Comparison of ENCODE assay signal across 9 mouse cellular contexts in the genomic region with DNA sequence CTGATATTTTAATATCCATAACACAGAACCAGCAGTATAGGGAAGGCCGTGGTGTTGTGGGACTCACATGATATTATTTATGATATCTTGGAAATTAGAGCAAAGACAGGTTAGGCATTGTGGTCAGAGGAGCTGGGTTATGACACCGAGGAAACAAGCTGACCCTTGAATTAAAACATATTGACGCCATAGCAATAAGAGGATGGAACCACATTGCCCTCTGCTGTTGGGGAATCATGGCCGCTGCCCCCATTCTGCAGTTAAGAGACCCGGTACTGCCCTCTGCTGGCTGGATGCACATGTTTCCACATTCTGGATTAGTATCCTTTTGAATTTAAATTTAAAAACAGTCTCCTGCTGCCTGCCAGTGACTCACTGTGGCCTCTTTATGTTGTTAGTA.
A peak's percentile ranks its signal among the peaks of the same experiment; 100 is the strongest.
DNase-seq lines count a peak whose midpoint lies in the region; ATAC-seq and TF ChIP-seq lines count a peak whose summit lies in the region.
"Had no signal": no experiment of that assay in that cellular context is flagged by ENCODE, and none has a peak within 500 bp of the region (broad histone marks: within the 10 kb centered on the region; RNA-seq: fewer than 3 reads in every experiment).

No protein-coding gene starts in this region.

- 43% methylated on average over 5 of the region's 5 CpGs for WGBS in embryonic facial prominence, embryonic 10.5 days
- 28% methylated on average over 5 of the region's 5 CpGs for WGBS in liver, postnatal 0 days (ENCODE audit: insufficient replicate concordance)
- 40% methylated on average over 5 of the region's 5 CpGs for WGBS in neural tube, embryonic 14.5 days

- no peaks in the 10 kb centered on the region for H3K9me3 ChIP-seq in embryonic facial prominence, embryonic 10.5 days
- no peaks in the 10 kb centered on the region for H3K9me3 ChIP-seq in liver, postnatal 0 days (ENCODE audit: low read length)
- no peaks in the 10 kb centered on the region for H3K9me3 ChIP-seq in neural tube, embryonic 14.5 days (ENCODE audit: control insufficient read depth, low read length)
- H3K9me3 ChIP-seq: embryonic facial prominence, embryonic 15.5 days had no signal

- H3K4me1 ChIP-seq in embryonic facial prominence, embryonic 10.5 days = no peaks in the 10 kb centered on the region
- H3K4me1 ChIP-seq in liver, postnatal 0 days (ENCODE audit: insufficient read depth) = no peaks in the 10 kb centered on the region
- H3K4me1 ChIP-seq in neural tube, embryonic 14.5 days (ENCODE audit: control insufficient read depth, insufficient read depth, low read length) = no peaks in the 10 kb centered on the region
- H3K4me1 ChIP-seq: embryonic facial prominence, embryonic 15.5 days had no signal

- no peaks in the 10 kb centered on the region for H3K27me3 ChIP-seq in embryonic facial prominence, embryonic 10.5 days (replicated peaks; ENCODE audit: low read depth, poor library complexity, severe bottlenecking)
- H3K27me3 ChIP-seq in liver, postnatal 0 days (ENCODE audit: insufficient read depth, low read length) = no peaks in the 10 kb centered on the region
- no peaks in the 10 kb centered on the region for H3K27me3 ChIP-seq in neural tube, embryonic 14.5 days (ENCODE audit: control insufficient read depth, insufficient read depth, low read length)
- H3K27me3 ChIP-seq: embryonic facial prominence, embryonic 15.5 days had no signal

- no peak overlapping the region for H3K27ac ChIP-seq in embryonic facial prominence, embryonic 10.5 days (replicated peaks)
- no peak overlapping the region for H3K27ac ChIP-seq in liver, postnatal 0 days (ENCODE audit: low read depth)
- no peak overlapping the region for H3K27ac ChIP-seq in neural tube, embryonic 14.5 days (ENCODE audit: low read depth, low read length)
- H3K27ac ChIP-seq: embryonic facial prominence, embryonic 15.5 days had no signal

- peak; percentile 50; the same call in 1 of the 2 replicates for ATAC-seq in liver, postnatal 0 days
- peak; percentile 81; the same call in 1 of the 2 replicates for ATAC-seq in neural tube, embryonic 14.5 days (ENCODE audit: low read depth)

- no peak overlapping the region for H3K4me2 ChIP-seq in liver, postnatal 0 days (ENCODE audit: low read depth, low read length)
- no peak overlapping the region for H3K4me2 ChIP-seq in neural tube, embryonic 14.5 days (ENCODE audit: low read depth, low read length)
- H3K4me2 ChIP-seq: embryonic facial prominence, embryonic 15.5 days had no signal

- no peak for TF ChIP-seq EP300 in liver, postnatal 0 days (IDR thresholded peaks at IDR 0.05; ENCODE audit: low read depth)

- H3K9ac ChIP-seq in liver, postnatal 0 days (replicated peaks) = no peak overlapping the region
- no peak overlapping the region for H3K9ac ChIP-seq in neural tube, embryonic 14.5 days (replicated peaks; ENCODE audit: low read depth, low read length)
- H3K9ac ChIP-seq: embryonic facial prominence, embryonic 15.5 days had no signal

- TF ChIP-seq CTCF in liver, postnatal 0 days (IDR thresholded peaks at IDR 0.05; ENCODE audit: low read depth) = peak; percentile 94

- H3K36me3 ChIP-seq in embryonic facial prominence, embryonic 10.5 days (replicated peaks) = no peaks in the 10 kb centered on the region
- H3K36me3 ChIP-seq in liver, postnatal 0 days (replicated peaks; ENCODE audit: insufficient read depth, low read length) = no peaks in the 10 kb centered on the region
- H3K36me3 ChIP-seq in neural tube, embryonic 14.5 days (ENCODE audit: control insufficient read depth, insufficient read depth, low read length) = no peaks in the 10 kb centered on the region
- H3K36me3 ChIP-seq: embryonic facial prominence, embryonic 15.5 days had no signal

- peak; percentile 92 to 94 for DNase-seq in B cell, adult 2 months
- DNase-seq in adrenal gland, postnatal 10 days = peak; percentile 94
- DNase-seq in embryonic facial prominence, embryonic 10.5 days (ENCODE audit: low spot score) = peak; percentile 83
- peak; percentile 91 for DNase-seq in heart, adult 8-10 months (ENCODE audit: low spot score)
- peak; percentile 91 for DNase-seq in kidney, postnatal 14 days
- DNase-seq in liver, postnatal 0 days = peak; percentile 83
- peak; percentile 38 for DNase-seq in testis, postnatal 14 days (ENCODE audit: low spot score)

- no peak overlapping the region for H3K4me3 ChIP-seq in embryonic facial prominence, embryonic 10.5 days
- no peak overlapping the region for H3K4me3 ChIP-seq in liver, postnatal 0 days (ENCODE audit: low read depth, low read length)
- H3K4me3 ChIP-seq in neural tube, embryonic 14.5 days (ENCODE audit: low read depth, low read length) = no peak overlapping the region
- H3K4me3 ChIP-seq: embryonic facial prominence, embryonic 15.5 days had no signal

Comparison
In these comparisons a context has a peak if more than half of its experiments do, and no peak if none do; other contexts are left out.
1. DNase-seq: peak in every context shown above with its lines; median percentile 94 in adrenal gland, postnatal 10 days; 93 in B cell, adult 2 months; 91 in heart, adult 8-10 months; 91 in kidney, postnatal 14 days; 83 in embryonic facial prominence, embryonic 10.5 days; 83 in liver, postnatal 0 days; 38 in testis, postnatal 14 days.